In genomic region chr10:86123224-86123623, GRCm38 (mm10) we compare ENCODE assay signal across 21 mouse cellular contexts.
A peak's percentile ranks its signal among the peaks of the same experiment; 100 is the strongest.
DNase-seq lines count a peak whose midpoint lies in the region; ATAC-seq and TF ChIP-seq lines count a peak whose summit lies in the region.
"Had no signal": no experiment of that assay in that cellular context is flagged by ENCODE, and none has a peak within 500 bp of the region (broad histone marks: within the 10 kb centered on the region; RNA-seq: fewer than 3 reads in every experiment).

No protein-coding gene starts in this region.

- H3K27ac ChIP-seq in kidney, postnatal 0 days = 0 out of 2 replicates have a peak overlapping the region, but pooled peaks have one; percentile 57
- no peak overlapping the region for H3K27ac ChIP-seq in kidney, embryonic 15.5 days
- H3K27ac ChIP-seq: hindbrain, embryonic 14.5 days; limb, embryonic 13.5 days; liver, embryonic 12.5 days; neural tube, embryonic 15.5 days had no signal

- H3K4me1 ChIP-seq in kidney, postnatal 0 days (replicated peaks; ENCODE audit: insufficient read depth, low read length) = no peaks in the 10 kb centered on the region
- peaks cover 9% of the 10 kb centered on the region for H3K4me1 ChIP-seq in kidney, embryonic 15.5 days
- H3K4me1 ChIP-seq: limb, embryonic 13.5 days; liver, embryonic 12.5 days; neural tube, embryonic 15.5 days had no signal

- H3K4me2 ChIP-seq in kidney, postnatal 0 days (ENCODE audit: low read length) = no peak overlapping the region
- no peak overlapping the region for H3K4me2 ChIP-seq in kidney, embryonic 15.5 days
- H3K4me2 ChIP-seq: heart, embryonic 11.5 days; hindbrain, embryonic 14.5 days; limb, embryonic 13.5 days; liver, embryonic 12.5 days; neural tube, embryonic 15.5 days had no signal

- no peak for TF ChIP-seq CTCF in kidney, postnatal 0 days (IDR thresholded peaks at IDR 0.05; ENCODE audit: low read depth)

- H3K27me3 ChIP-seq in kidney, postnatal 0 days (ENCODE audit: insufficient read depth, low read length) = no peaks in the 10 kb centered on the region
- H3K27me3 ChIP-seq in kidney, embryonic 15.5 days = no peaks in the 10 kb centered on the region
- H3K27me3 ChIP-seq: limb, embryonic 13.5 days; liver, embryonic 12.5 days; neural tube, embryonic 15.5 days had no signal

- no peak overlapping the region for H3K9ac ChIP-seq in kidney, postnatal 0 days (ENCODE audit: low read depth, low read length)
- no peak overlapping the region for H3K9ac ChIP-seq in kidney, embryonic 15.5 days
- H3K9ac ChIP-seq: hindbrain, embryonic 14.5 days; limb, embryonic 13.5 days; liver, embryonic 12.5 days; neural tube, embryonic 15.5 days had no signal

- no peak overlapping the region for H3K4me3 ChIP-seq in kidney, postnatal 0 days (replicated peaks; ENCODE audit: low read depth, low read length)
- H3K4me3 ChIP-seq in kidney, embryonic 15.5 days (replicated peaks) = no peak overlapping the region
- H3K4me3 ChIP-seq: limb, embryonic 13.5 days; liver, embryonic 12.5 days; neural tube, embryonic 15.5 days had no signal

- peak; percentile 87 for DNase-seq in heart, adult 11 months
- DNase-seq in heart, postnatal 25 days (ENCODE audit: low spot score) = no peak
- no peak for DNase-seq in kidney, postnatal 0 days (ENCODE audit: low spot score)
- peak; percentile 22 for DNase-seq in testis, postnatal 10 days (ENCODE audit: low spot score)
- no peak for DNase-seq in testis, postnatal 14 days (ENCODE audit: low spot score)
- no peak for DNase-seq in ovary, postnatal 36 days (ENCODE audit: low spot score)
- DNase-seq: cerebellum, adult 8-10 months; cerebellum, postnatal 36 days; lung, adult 18-20 months; lung, postnatal 10 days; midbrain, embryonic 14.5 days; right cerebral cortex, postnatal 4 days; thymus, postnatal 14 days had no signal

- 76% methylated on average over 2 of the region's 2 CpGs for WGBS in kidney, postnatal 0 days
- WGBS in kidney, embryonic 15.5 days = 84% methylated on average over 2 of the region's 2 CpGs

- no peaks in the 10 kb centered on the region for H3K9me3 ChIP-seq in kidney, postnatal 0 days (replicated peaks; ENCODE audit: low read length)
- H3K9me3 ChIP-seq in kidney, embryonic 15.5 days (replicated peaks) = no peaks in the 10 kb centered on the region
- H3K9me3 ChIP-seq: limb, embryonic 13.5 days; liver, embryonic 12.5 days; neural tube, embryonic 15.5 days had no signal

- ATAC-seq in kidney, postnatal 0 days (replicated peaks; ENCODE audit: low FRiP score, low read depth) = no peak
- no peak for ATAC-seq in kidney, embryonic 15.5 days (replicated peaks; ENCODE audit: low FRiP score)
- ATAC-seq: forebrain, embryonic 14.5 days; intestine, postnatal 0 days; liver, embryonic 12.5 days had no signal

- intact Hi-C loops in heart, postnatal 25 days (cut with DNase I) = no loop called here

- H3K36me3 ChIP-seq in kidney, postnatal 0 days (ENCODE audit: insufficient read depth, low read length) = no peaks in the 10 kb centered on the region
- no peaks in the 10 kb centered on the region for H3K36me3 ChIP-seq in kidney, embryonic 15.5 days
- H3K36me3 ChIP-seq: limb, embryonic 13.5 days; liver, embryonic 12.5 days; neural tube, embryonic 15.5 days had no signal

Comparison
In these comparisons a context has a peak if more than half of its experiments do, and no peak if none do; other contexts are left out.
1. DNase-seq: peak in heart, adult 11 months (single experiment) and testis, postnatal 10 days (single experiment); none in heart, postnatal 25 days (single experiment), kidney, postnatal 0 days (single experiment), testis, postnatal 14 days (single experiment) and ovary, postnatal 36 days (single experiment).